Mouse (Mus musculus): ENCODE data around the gene Dnah1. TPM values are rescaled to one million over a fixed set of nuclear protein-coding genes. Genes with fewer than 3 reads are reported as not detected.

The Dnah1 gene
- polyA plus RNA-seq (2015; fragmentation: Nextera tagmentation; extraction: Ambion mirVana) = 0.74 and 0.81 TPM in 2 replicates

DNA sequence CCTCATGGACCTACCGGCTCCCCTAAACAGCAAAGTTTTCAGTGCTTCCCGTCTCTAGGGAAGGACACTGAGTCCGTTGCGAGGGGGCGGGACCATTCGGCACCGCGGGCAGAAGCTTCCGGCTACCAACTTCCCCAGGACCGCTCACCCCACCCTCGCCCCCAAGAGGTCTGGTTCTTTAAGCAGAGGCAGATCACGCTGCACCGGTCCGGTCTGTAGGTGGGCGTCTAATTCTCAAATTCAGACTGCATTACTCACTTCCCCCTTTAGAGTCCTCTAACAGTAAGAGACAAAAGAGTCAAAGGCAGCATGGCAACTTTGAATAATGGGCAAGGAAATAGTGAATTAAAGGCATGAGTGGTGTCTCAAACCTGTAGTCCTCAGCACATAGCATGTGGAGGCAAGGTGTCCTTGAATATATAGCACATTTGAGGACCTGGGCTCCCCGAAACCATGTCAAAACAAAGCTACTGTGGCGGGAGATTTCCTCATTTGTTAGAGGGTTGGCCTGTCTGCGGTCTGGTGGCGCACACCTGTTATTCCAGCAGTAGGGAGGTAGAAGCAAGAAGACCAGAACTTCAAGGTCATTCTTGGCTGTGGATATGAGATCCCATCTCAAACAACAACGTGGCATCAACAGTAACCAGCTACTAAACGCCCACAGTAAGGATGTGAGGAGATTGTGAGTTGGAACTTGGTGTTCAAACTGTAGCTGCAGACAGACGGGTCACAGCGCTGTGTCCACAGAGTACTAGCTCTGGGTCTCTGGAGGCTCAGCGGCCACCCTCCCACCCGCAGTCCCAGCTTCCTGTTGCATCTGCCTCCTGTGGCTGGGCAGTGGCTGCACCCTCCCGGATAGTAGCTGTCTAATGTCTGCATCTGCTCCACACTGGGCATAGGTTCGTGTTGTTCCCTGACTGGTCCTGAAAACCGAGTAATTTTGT, at the start of gene Dnah1:
Gene Dnah1, minus strand, starts transcription at position 48 of the 944 bp plus-strand sequence.
- H3K9ac ChIP-seq (ENCODE audit: low read length) = peak within 1 kb of the TSS; percentile 41; the same call in 1 of the 2 replicates

DNA sequence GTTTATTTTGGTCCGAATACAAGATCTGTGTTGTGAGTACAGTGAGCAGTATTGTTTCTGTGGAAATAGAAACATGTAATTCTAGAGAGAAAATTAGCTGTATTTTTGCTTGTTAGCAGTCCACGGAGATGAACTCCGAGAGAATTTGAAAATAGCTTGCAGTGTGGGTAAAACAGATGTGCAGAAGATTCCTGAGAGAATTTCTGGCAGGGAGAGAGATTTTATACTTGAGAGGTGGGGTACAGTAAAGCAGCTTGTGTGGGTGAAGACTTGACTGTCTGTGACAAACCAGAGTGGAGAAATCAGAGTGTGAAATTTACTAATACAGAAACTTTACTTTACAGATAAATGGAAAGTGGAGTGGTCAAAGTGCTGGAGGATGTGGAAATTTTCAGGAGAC, 45.7 kb upstream of the Dnah1 start:
- Histone ChIP-seq H3K27ac (replicated peaks) (no peak overlapping the region), H3K36me3 (ENCODE audit: control insufficient read depth, insufficient read depth, low read length) (peaks cover 31% of the 10 kb centered on the region), H3K27me3 (ENCODE audit: control insufficient read depth, insufficient read depth, low read length) (no peaks in the 10 kb centered on the region), H3K4me1 (replicated peaks; ENCODE audit: control insufficient read depth, insufficient read depth) (no peaks in the 10 kb centered on the region), H3K4me2 (replicated peaks; ENCODE audit: low read depth) (no peak overlapping the region), H3K9ac (ENCODE audit: low read length) (no peak overlapping the region), H3K4me3 (ENCODE audit: low read depth, low read length) (no peak overlapping the region), H3K9me3 (ENCODE audit: control insufficient read depth, low read length) (no peaks in the 10 kb centered on the region)
- ATAC-seq (ENCODE audit: low FRiP score, low TSS enrichment) = no peak
- WGBS = 81% methylated on average over 3 of the region's 3 CpGs
- TF ChIP-seq EP300 (optimal IDR thresholded peaks at IDR 0.05) = no peak
- no peak for TF ChIP-seq CTCF (IDR thresholded peaks at IDR 0.05; ENCODE audit: low read depth)
- DNase-seq (ENCODE audit: low spot score) = no peak

More for the DNA sequence above, at the start of gene Dnah1:
- DNase-seq (ENCODE audit: low spot score) (peak; percentile 54), ATAC-seq (ENCODE audit: low FRiP score, low TSS enrichment) (peak; percentile 51; the same call in 1 of the 2 replicates)
- no peak for TF ChIP-seq CTCF (IDR thresholded peaks at IDR 0.05; ENCODE audit: low read depth)
- TF ChIP-seq EP300 (optimal IDR thresholded peaks at IDR 0.05) = no peak
- H3K4me2 ChIP-seq (replicated peaks; ENCODE audit: low read depth) = peak within 1 kb of the TSS; percentile 62
- no peaks in the 10 kb centered on the region for H3K4me1 ChIP-seq (replicated peaks; ENCODE audit: control insufficient read depth, insufficient read depth)
- H3K36me3 ChIP-seq (ENCODE audit: control insufficient read depth, insufficient read depth, low read length) = no peaks in the 10 kb centered on the region
- no peaks in the 10 kb centered on the region for H3K27me3 ChIP-seq (ENCODE audit: control insufficient read depth, insufficient read depth, low read length)
- no peak within 1 kb of the TSS for H3K27ac ChIP-seq (replicated peaks)
- no peaks in the 10 kb centered on the region for H3K9me3 ChIP-seq (ENCODE audit: control insufficient read depth, low read length)
- H3K4me3 ChIP-seq (ENCODE audit: low read depth, low read length) = peak within 1 kb of the TSS; percentile 35
- 27% methylated on average over 28 of the region's 28 CpGs for WGBS

DNA sequence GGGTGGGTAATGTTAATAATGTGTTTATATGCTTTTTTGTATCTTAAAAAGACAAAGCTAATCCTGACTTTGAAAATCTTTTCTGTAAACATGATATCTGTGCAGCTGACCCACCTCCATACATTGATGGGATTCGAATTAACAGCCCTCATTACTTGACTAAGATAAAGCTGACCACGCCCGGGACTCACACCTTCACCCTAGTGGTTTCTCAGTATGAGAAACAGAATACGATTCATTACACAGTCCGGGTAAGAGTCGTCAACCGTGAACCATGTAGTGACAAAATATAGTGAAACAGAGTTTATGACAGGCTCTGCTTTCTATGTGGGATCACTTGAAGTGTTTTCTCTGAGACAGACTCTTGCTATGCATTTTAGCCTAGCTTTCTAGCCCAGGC, 44.3 kb upstream of the Dnah1 start:
- no peaks in the 10 kb centered on the region for H3K27me3 ChIP-seq (ENCODE audit: control insufficient read depth, insufficient read depth, low read length)
- H3K4me1 ChIP-seq (replicated peaks; ENCODE audit: control insufficient read depth, insufficient read depth) = no peaks in the 10 kb centered on the region
- no peak overlapping the region for H3K4me2 ChIP-seq (replicated peaks; ENCODE audit: low read depth)
- peaks cover 30% of the 10 kb centered on the region for H3K36me3 ChIP-seq (ENCODE audit: control insufficient read depth, insufficient read depth, low read length)
- no peak overlapping the region for H3K27ac ChIP-seq (replicated peaks)
- TF ChIP-seq CTCF (IDR thresholded peaks at IDR 0.05; ENCODE audit: low read depth) (no peak), EP300 (optimal IDR thresholded peaks at IDR 0.05) (no peak)
- H3K4me3 ChIP-seq (ENCODE audit: low read depth, low read length) = no peak overlapping the region
- WGBS = 85% methylated on average over 7 of the region's 7 CpGs
- no peak overlapping the region for H3K9ac ChIP-seq (ENCODE audit: low read length)
- no peak for DNase-seq (ENCODE audit: low spot score)
- no peaks in the 10 kb centered on the region for H3K9me3 ChIP-seq (ENCODE audit: control insufficient read depth, low read length)
- ATAC-seq (ENCODE audit: low FRiP score, low TSS enrichment) = no peak

DNA sequence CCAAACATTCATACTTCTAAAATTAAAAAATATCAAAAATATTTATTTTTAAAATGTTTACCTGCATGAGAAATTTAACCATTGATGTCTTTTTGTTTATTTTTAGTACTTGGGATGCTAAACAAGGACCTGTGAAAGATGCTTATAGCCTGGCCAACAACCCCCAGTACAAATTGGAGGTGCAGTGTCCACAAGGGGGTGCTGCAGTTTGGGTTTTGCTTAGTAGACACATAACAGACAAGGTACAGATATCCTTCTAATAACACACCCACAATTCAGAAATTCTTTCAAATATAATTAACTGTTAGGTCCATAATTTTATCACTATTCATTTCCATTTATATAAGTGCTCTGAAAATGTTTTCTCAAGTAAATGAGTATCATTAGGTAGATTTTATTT, 41.7 kb upstream of the Dnah1 start:
- H3K9me3 ChIP-seq (ENCODE audit: control insufficient read depth, low read length) = no peaks in the 10 kb centered on the region
- TF ChIP-seq CTCF (IDR thresholded peaks at IDR 0.05; ENCODE audit: low read depth) = peak; percentile 75
- TF ChIP-seq EP300 (optimal IDR thresholded peaks at IDR 0.05) = no peak
- H3K27me3 ChIP-seq (ENCODE audit: control insufficient read depth, insufficient read depth, low read length) = no peaks in the 10 kb centered on the region
- peak; percentile 69 for DNase-seq (ENCODE audit: low spot score)
- H3K4me2 ChIP-seq (replicated peaks; ENCODE audit: low read depth) = no peak overlapping the region
- H3K9ac ChIP-seq (ENCODE audit: low read length) = no peak overlapping the region
- no peaks in the 10 kb centered on the region for H3K4me1 ChIP-seq (replicated peaks; ENCODE audit: control insufficient read depth, insufficient read depth)
- peaks cover 28% of the 10 kb centered on the region for H3K36me3 ChIP-seq (ENCODE audit: control insufficient read depth, insufficient read depth, low read length)
- no peak overlapping the region for H3K4me3 ChIP-seq (ENCODE audit: low read depth, low read length)
- ATAC-seq (ENCODE audit: low FRiP score, low TSS enrichment) = no peak
- H3K27ac ChIP-seq (replicated peaks) = no peak overlapping the region

DNA sequence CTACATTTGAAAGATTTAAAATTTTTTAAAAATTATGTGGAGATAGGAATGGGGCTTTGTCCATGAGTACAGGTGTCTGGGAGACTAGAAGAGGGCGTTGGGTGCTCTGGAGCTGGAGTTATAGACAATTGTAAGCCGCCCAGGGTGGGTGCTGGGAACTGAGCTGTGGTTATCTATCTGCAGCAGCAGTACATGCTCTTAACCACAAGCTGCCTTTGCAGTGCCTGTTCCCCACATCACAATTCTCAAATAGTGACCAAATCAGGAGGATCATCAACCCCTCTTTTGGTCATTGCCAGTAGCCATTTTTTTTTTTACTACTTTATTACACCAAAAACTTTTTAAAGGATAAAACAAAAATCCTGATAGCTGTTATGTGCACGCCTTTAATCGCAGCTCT, 40.9 kb upstream of the Dnah1 start:
- H3K36me3 ChIP-seq (ENCODE audit: control insufficient read depth, insufficient read depth, low read length) = peaks cover 29% of the 10 kb centered on the region
- TF ChIP-seq CTCF (IDR thresholded peaks at IDR 0.05; ENCODE audit: low read depth) = no peak
- no peak for TF ChIP-seq EP300 (optimal IDR thresholded peaks at IDR 0.05)
- no peaks in the 10 kb centered on the region for H3K9me3 ChIP-seq (ENCODE audit: control insufficient read depth, low read length)
- no peak overlapping the region for H3K4me3 ChIP-seq (ENCODE audit: low read depth, low read length)
- DNase-seq (ENCODE audit: low spot score) (no peak), ATAC-seq (ENCODE audit: low FRiP score, low TSS enrichment) (no peak)
- H3K4me1 ChIP-seq (replicated peaks; ENCODE audit: control insufficient read depth, insufficient read depth) = no peaks in the 10 kb centered on the region
- H3K9ac ChIP-seq (ENCODE audit: low read length) = no peak overlapping the region
- H3K27me3 ChIP-seq (ENCODE audit: control insufficient read depth, insufficient read depth, low read length) = no peaks in the 10 kb centered on the region
- WGBS = 93% methylated on average over 4 of the region's 4 CpGs
- no peak overlapping the region for H3K4me2 ChIP-seq (replicated peaks; ENCODE audit: low read depth)
- H3K27ac ChIP-seq (replicated peaks) = no peak overlapping the region

DNA sequence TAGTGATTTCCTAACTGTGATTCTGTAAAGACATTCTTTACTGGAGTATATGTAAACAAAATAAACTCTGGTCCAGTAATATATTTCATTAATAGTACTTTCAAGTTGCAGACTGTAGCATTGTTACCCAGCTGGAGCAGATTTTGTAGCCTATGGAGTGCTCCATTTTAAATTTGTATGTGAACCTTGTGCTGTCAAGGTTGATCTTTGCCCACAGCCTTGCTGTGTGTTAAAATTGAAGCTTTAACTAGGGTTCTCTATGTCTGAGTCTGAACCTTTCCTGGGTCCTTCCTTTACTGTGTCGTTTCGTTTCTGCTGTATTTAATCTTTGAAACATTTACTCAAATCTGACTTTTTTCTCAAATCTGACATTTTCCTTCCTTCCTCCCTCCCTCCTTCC, 38.5 kb upstream of the Dnah1 start:
- H3K36me3 ChIP-seq (ENCODE audit: control insufficient read depth, insufficient read depth, low read length) = peaks cover 33% of the 10 kb centered on the region

More for the DNA sequence above, 38.5 kb upstream of the Dnah1 start:
- WGBS = 80% methylated on average over 2 of the region's 2 CpGs
- no peaks in the 10 kb centered on the region for H3K4me1 ChIP-seq (replicated peaks; ENCODE audit: control insufficient read depth, insufficient read depth)
- no peaks in the 10 kb centered on the region for H3K27me3 ChIP-seq (ENCODE audit: control insufficient read depth, insufficient read depth, low read length)
- H3K9me3 ChIP-seq (ENCODE audit: control insufficient read depth, low read length) = no peaks in the 10 kb centered on the region
- H3K4me3 ChIP-seq (ENCODE audit: low read depth, low read length) = no peak overlapping the region
- no peak overlapping the region for H3K27ac ChIP-seq (replicated peaks)
- no peak for TF ChIP-seq CTCF (IDR thresholded peaks at IDR 0.05; ENCODE audit: low read depth)
- no peak for TF ChIP-seq EP300 (optimal IDR thresholded peaks at IDR 0.05)
- DNase-seq (ENCODE audit: low spot score) (no peak), ATAC-seq (ENCODE audit: low FRiP score, low TSS enrichment) (no peak)
- no peak overlapping the region for H3K9ac ChIP-seq (ENCODE audit: low read length)
- no peak overlapping the region for H3K4me2 ChIP-seq (replicated peaks; ENCODE audit: low read depth)

Measured in stomach, postnatal 0 days (tissue).